Mouse (Mus musculus): ENCODE measurements around the gene Fstl4. TPM values are rescaled to one million over a fixed set of nuclear protein-coding genes. Genes with fewer than 3 reads are reported as not detected.

Fstl4 gene
- total and polyA plus RNA-seq, 3 experiments: not detected

DNA sequence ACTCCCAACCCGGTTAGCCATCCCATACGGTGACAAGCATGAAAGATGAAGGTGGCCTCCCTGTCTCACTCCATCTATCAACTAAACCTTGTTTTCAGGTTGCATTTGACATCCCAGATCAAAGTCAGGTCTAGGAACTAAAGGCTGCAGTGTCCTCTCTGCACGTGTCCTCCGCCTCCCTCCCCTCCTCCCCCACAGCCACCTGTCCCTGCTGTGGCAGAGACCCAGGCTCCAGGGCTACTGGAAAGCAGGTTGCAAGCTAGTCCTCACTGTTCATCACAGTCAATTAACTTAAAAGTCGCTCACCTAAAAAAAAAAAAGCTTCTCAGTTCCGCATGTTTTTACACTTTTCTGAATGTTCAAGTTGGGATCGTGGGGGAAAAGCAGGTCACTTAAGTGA lies 313.2 kb downstream of the Fstl4 start:
- no peak for DNase-seq (ENCODE audit: low read depth, low spot score)
- no peak overlapping the region for H3K9ac ChIP-seq (ENCODE audit: control insufficient read depth, low read depth, low read length, poor library complexity, severe bottlenecking)
- no peak for TF ChIP-seq ZNF384 (IDR thresholded peaks at IDR 0.05; ENCODE audit: low read depth, low read length)
- TF ChIP-seq JUND (IDR thresholded peaks at IDR 0.05; ENCODE audit: low read depth, low read length): no peak
- TF ChIP-seq NELFE (IDR thresholded peaks at IDR 0.05; ENCODE audit: low read depth, low read length): no peak
- no peak for TF ChIP-seq MAX (IDR thresholded peaks at IDR 0.05; ENCODE audit: low read length)
- TF ChIP-seq MYB (IDR thresholded peaks at IDR 0.05; ENCODE audit: low read depth, low read length): no peak
- TF ChIP-seq ETS1 (IDR thresholded peaks at IDR 0.05; ENCODE audit: low read depth, low read length): no peak
- TF ChIP-seq SMC3 (IDR thresholded peaks at IDR 0.05; ENCODE audit: low read depth, low read length): no peak
- no peak for TF ChIP-seq CTCF (IDR thresholded peaks at IDR 0.05 in 2 of 3, conservative IDR thresholded peaks at IDR 0.05 in 1 of 3; ENCODE audit: control insufficient read depth in 1 of 3, insufficient read depth in 1 of 3, low read depth in 2 of 3, low read length in 3 of 3, poor library complexity in 1 of 3, severe bottlenecking in 1 of 3)
- TF ChIP-seq EP300 (IDR thresholded peaks at IDR 0.05; ENCODE audit: low read depth in 1 of 2, low read length in 2 of 2): no peak
- TF ChIP-seq E2F4 (IDR thresholded peaks at IDR 0.05; ENCODE audit: borderline replicate concordance, low read depth, low read length): no peak
- no peak for TF ChIP-seq ZKSCAN1 (IDR thresholded peaks at IDR 0.05; ENCODE audit: low read depth, low read length)
- no peak for TF ChIP-seq KAT2A (conservative IDR thresholded peaks at IDR 0.05; ENCODE audit: low read depth, low read length)
- no peak for TF ChIP-seq POLR2A (IDR thresholded peaks at IDR 0.05; ENCODE audit: control insufficient read depth in 1 of 2, insufficient read depth in 1 of 2, low read depth in 1 of 2, low read length in 2 of 2, poor library complexity in 1 of 2)
- no peak for TF ChIP-seq SIN3A (IDR thresholded peaks at IDR 0.05; ENCODE audit: low read length)
- TF ChIP-seq USF2 (IDR thresholded peaks at IDR 0.05; ENCODE audit: borderline replicate concordance in 1 of 2, insufficient read depth in 1 of 2, low read depth in 1 of 2, low read length in 2 of 2): no peak
- no peak for TF ChIP-seq ZMIZ1 (IDR thresholded peaks at IDR 0.05; ENCODE audit: low read depth, low read length)
- H3K4me3 ChIP-seq (ENCODE audit: control insufficient read depth in 1 of 2, insufficient read depth in 1 of 2, low read depth in 2 of 2, low read length in 2 of 2): no peak overlapping the region
- no peaks in the 10 kb centered on the region for H3K36me3 ChIP-seq (ENCODE audit: control insufficient read depth in 1 of 2, insufficient read depth in 2 of 2, low read length in 2 of 2)
- no peaks in the 10 kb centered on the region for H3K4me1 ChIP-seq (ENCODE audit: control insufficient read depth in 1 of 2, insufficient read depth in 2 of 2, low read length in 2 of 2)
- H3K79me2 ChIP-seq (ENCODE audit: control insufficient read depth, insufficient read depth, low read length, poor library complexity): no peaks in the 10 kb centered on the region
- no peaks in the 10 kb centered on the region for H3K9me3 ChIP-seq (replicated peaks; ENCODE audit: insufficient read depth, low read length)
- no peaks in the 10 kb centered on the region for H3K27me3 ChIP-seq (ENCODE audit: control insufficient read depth in 1 of 2, insufficient read depth in 2 of 2, low read length in 2 of 2)
- no peak overlapping the region for H3K27ac ChIP-seq (ENCODE audit: control insufficient read depth, low read depth, low read length)

GRCm38 (mm10) chr11:53078419-53079334 lies 314.2 kb downstream of the Fstl4 start:
- no peaks in the 10 kb centered on the region for H3K9me3 ChIP-seq (replicated peaks; ENCODE audit: insufficient read depth, low read length)
- DNase-seq (ENCODE audit: low read depth, low spot score): no peak
- TF ChIP-seq MEF2A (IDR thresholded peaks at IDR 0.05; ENCODE audit: extremely low read depth, insufficient replicate concordance, low read depth, low read length, poor library complexity, severe bottlenecking) (no peak), BHLHE40 (IDR thresholded peaks at IDR 0.05; ENCODE audit: borderline replicate concordance, low read depth, low read length) (no peak), POLR2AphosphoS5 (IDR thresholded peaks at IDR 0.05; ENCODE audit: borderline replicate concordance, low read depth, low read length) (no peak), SIN3A (IDR thresholded peaks at IDR 0.05; ENCODE audit: low read length) (no peak), USF1 (IDR thresholded peaks at IDR 0.05; ENCODE audit: low read depth, low read length) (no peak), ZKSCAN1 (IDR thresholded peaks at IDR 0.05; ENCODE audit: low read depth, low read length) (no peak), ETS1 (IDR thresholded peaks at IDR 0.05; ENCODE audit: low read depth, low read length) (no peak), USF2 (IDR thresholded peaks at IDR 0.05; ENCODE audit: borderline replicate concordance in 1 of 2, insufficient read depth in 1 of 2, low read depth in 1 of 2, low read length in 2 of 2) (no peak), GABPA (IDR thresholded peaks at IDR 0.05; ENCODE audit: low read depth, low read length) (no peak), RCOR1 (IDR thresholded peaks at IDR 0.05; ENCODE audit: low read depth, low read length) (no peak)

More at GRCm38 (mm10) chr11:53078419-53079334, 314.2 kb downstream of the Fstl4 start:
- H3K4me3 ChIP-seq (ENCODE audit: control insufficient read depth in 1 of 2, insufficient read depth in 1 of 2, low read depth in 2 of 2, low read length in 2 of 2): no peak overlapping the region
- no peaks in the 10 kb centered on the region for H3K36me3 ChIP-seq (ENCODE audit: control insufficient read depth in 1 of 2, insufficient read depth in 2 of 2, low read length in 2 of 2)
- no peaks in the 10 kb centered on the region for H3K4me1 ChIP-seq (ENCODE audit: control insufficient read depth in 1 of 2, insufficient read depth in 2 of 2, low read length in 2 of 2)
- H3K79me2 ChIP-seq (ENCODE audit: control insufficient read depth, insufficient read depth, low read length, poor library complexity): no peaks in the 10 kb centered on the region
- no peaks in the 10 kb centered on the region for H3K27me3 ChIP-seq (ENCODE audit: control insufficient read depth in 1 of 2, insufficient read depth in 2 of 2, low read length in 2 of 2)
- no peak overlapping the region for H3K27ac ChIP-seq (ENCODE audit: control insufficient read depth, low read depth, low read length)
- no peak overlapping the region for H3K9ac ChIP-seq (ENCODE audit: control insufficient read depth, low read depth, low read length, poor library complexity, severe bottlenecking)

Measured in MEL (cell line).